Mouse (Mus musculus): ENCODE results near the gene Olfr1322.

Gene Olfr1322

GRCm38 (mm10) chrX:49891383-49891782 is at the start of gene Olfr1322:
TSS of gene Olfr1322 (minus strand) at chrX:49891483.
- DNase-seq, result no peak

- no peak for DNase-seq
Observed at GRCm38 (mm10) chrX:49877651-49878349, 13.5 kb downstream of the Olfr1322 start.

Measured in thymus, postnatal 4 days (tissue).